Mouse (Mus musculus) large intestine, adult 2 months (tissue): Measurements from ENCODE around the gene Dcxr. TPM values are rescaled to one million over a fixed set of nuclear protein-coding genes. Genes with fewer than 3 reads are reported as not detected.

Source experiments
- DNase-seq: peaks from one replicate; pipeline ENCODE4 v3.0.0-alpha.2; 2012; ENCODE audit warnings: low read depth, low spot score
- WGBS: fragments of 180-500 bp; shearing (Covaris S2); methylation state at CpG from one replicate; pipeline ENCODE4 v1.1.7; 2018; 5-methylcytosine and 5-hydroxymethylcytosine counted together
- polyA plus RNA-seq: library from polyadenylated mRNA; depleted of rRNA; stranded (reverse); fragments of >200 nt; gene quantifications from 2 replicates; pipeline ENCODE4 v1.2.3, GENCODE M21; 2012

Dcxr gene
- polyA plus RNA-seq, 1 experiment = 63.8 TPM

GRCm38 (mm10) chr11:120712771-120713568 is 14.1 kb downstream of the Dcxr start:
- WGBS = under 1% methylated on average over 38 of the region's 38 CpGs
- no peak for DNase-seq

- 67% methylated on average over 8 of the region's 8 CpGs for WGBS
- DNase-seq = no peak
Measured at GRCm38 (mm10) chr11:120711980-120712604, 15.0 kb downstream of the Dcxr start.

- WGBS = 75% methylated on average over 5 of the region's 5 CpGs
- no peak for DNase-seq
Measured at GRCm38 (mm10) chr11:120710672-120711071, 16.4 kb downstream of the Dcxr start.

GRCm38 (mm10) chr11:120709551-120709950 is 17.5 kb downstream of the Dcxr start:
- WGBS = 41% methylated on average over 2 of the region's 2 CpGs
- DNase-seq = no peak

GRCm38 (mm10) chr11:120707969-120708368 is 19.1 kb downstream of the Dcxr start:
- 57% methylated on average over 5 of the region's 5 CpGs for WGBS
- no peak for DNase-seq

GRCm38 (mm10) chr11:120707225-120707624 is 19.9 kb downstream of the Dcxr start:
- WGBS = 74% methylated on average over 12 of the region's 12 CpGs
- DNase-seq = no peak

GRCm38 (mm10) chr11:120706120-120706519 is 21.0 kb downstream of the Dcxr start:
- WGBS = 68% methylated on average over 5 of the region's 5 CpGs
- no peak for DNase-seq

GRCm38 (mm10) chr11:120704486-120705325 is 22.4 kb downstream of the Dcxr start:
- 76% methylated on average over 8 of the region's 8 CpGs for WGBS
- DNase-seq = no peak

GRCm38 (mm10) chr11:120703696-120704454 is 23.2 kb downstream of the Dcxr start:
- DNase-seq = no peak
- 36% methylated on average over 15 of the region's 15 CpGs for WGBS

- no peak for DNase-seq
Measured at GRCm38 (mm10) chr11:120697741-120698140, 29.3 kb downstream of the Dcxr start.

GRCm38 (mm10) chr11:120696568-120696967 is 30.5 kb downstream of the Dcxr start:
- DNase-seq = no peak
- WGBS = 93% methylated on average over 6 of the region's 6 CpGs

More at GRCm38 (mm10) chr11:120697741-120698140, 29.3 kb downstream of the Dcxr start:
- 73% methylated on average over 10 of the region's 10 CpGs for WGBS

GRCm38 (mm10) chr11:120695641-120696040 is 31.4 kb downstream of the Dcxr start:
- no peak for DNase-seq
- WGBS = 80% methylated on average over 12 of the region's 12 CpGs

GRCm38 (mm10) chr11:120695184-120695583 is 31.9 kb downstream of the Dcxr start:
- DNase-seq = no peak
- 71% methylated on average over 4 of the region's 4 CpGs for WGBS

- WGBS = 84% methylated on average over 3 of the region's 3 CpGs
- no peak for DNase-seq
Measured at GRCm38 (mm10) chr11:120693461-120693860, 33.6 kb downstream of the Dcxr start.

GRCm38 (mm10) chr11:120692471-120693011 is 34.5 kb downstream of the Dcxr start:
- 38% methylated on average over 4 of the region's 4 CpGs for WGBS
- no peak for DNase-seq

- WGBS = 89% methylated on average over 3 of the region's 3 CpGs
- no peak for DNase-seq
Measured at GRCm38 (mm10) chr11:120689365-120689764, 37.7 kb downstream of the Dcxr start.

- 72% methylated on average over 20 of the region's 20 CpGs for WGBS
Measured at GRCm38 (mm10) chr11:120686650-120687272, 40.3 kb downstream of the Dcxr start.

GRCm38 (mm10) chr11:120684660-120685059 is 42.4 kb downstream of the Dcxr start:
- no peak for DNase-seq

More at GRCm38 (mm10) chr11:120686650-120687272, 40.3 kb downstream of the Dcxr start:
- no peak for DNase-seq

GRCm38 (mm10) chr11:120684086-120684485 is 43.0 kb downstream of the Dcxr start:
- DNase-seq = no peak
- 87% methylated on average over 2 of the region's 2 CpGs for WGBS

More at GRCm38 (mm10) chr11:120684660-120685059, 42.4 kb downstream of the Dcxr start:
- 83% methylated on average over 2 of the region's 2 CpGs for WGBS
